Mouse (Mus musculus) frontal cortex, postnatal 36 days (tissue): ENCODE measurements at regions not wholly inside any gene's neighbourhood (a gene's known extent, or its start where the extent isn't known, plus 50 kb on each side); places are given as distances from the start of the nearest gene placed in this dataset.
"Not testable (repeated sequence)": the region's sequence is repeated elsewhere in the genome, so short reads cannot be mapped to it uniquely, and the experiment has no call there.

Source experiments
- DNase-seq, 2 experiments: peaks; one replicate each; pipeline ENCODE4 v3.0.0; 2022; ENCODE audit warnings: low spot score in 2 of 2

- peak; percentile 80 to 81 for DNase-seq
These were observed 251.3 kb upstream of the Tgfbr2 start for GRCm38 (mm10) chr9:116426269-116426999.

- DNase-seq = not testable (repeated sequence)
These were observed 250.2 kb upstream of the Tgfbr2 start for GRCm38 (mm10) chr9:116425400-116425799.

GRCm38 (mm10) chr9:116415021-116415420, 239.9 kb upstream of the Tgfbr2 start:
- DNase-seq = no peak

GRCm38 (mm10) chr9:116411067-116411466, 235.9 kb upstream of the Tgfbr2 start:
- no peak for DNase-seq

- no peak for DNase-seq
These were observed 235.3 kb upstream of the Tgfbr2 start for GRCm38 (mm10) chr9:116410461-116410860.

GRCm38 (mm10) chr9:116408116-116408515, 233.0 kb upstream of the Tgfbr2 start:
- DNase-seq = no peak

GRCm38 (mm10) chr9:116405051-116405450, 229.9 kb upstream of the Tgfbr2 start:
- no peak for DNase-seq

- DNase-seq = no peak
These were observed 226.7 kb upstream of the Tgfbr2 start for GRCm38 (mm10) chr9:116401821-116402220.

- DNase-seq = no peak
These were observed 225.1 kb upstream of the Tgfbr2 start for GRCm38 (mm10) chr9:116400270-116400669.

- no peak for DNase-seq
These were observed 224.1 kb upstream of the Tgfbr2 start for GRCm38 (mm10) chr9:116399296-116399695.

GRCm38 (mm10) chr9:116392258-116392657, 217.1 kb upstream of the Tgfbr2 start:
- no peak for DNase-seq

GRCm38 (mm10) chr9:116389781-116390180, 214.6 kb upstream of the Tgfbr2 start:
- no peak for DNase-seq

GRCm38 (mm10) chr9:116388863-116389262, 213.7 kb upstream of the Tgfbr2 start:
- DNase-seq = no peak

- no peak for DNase-seq
These were observed 212.9 kb upstream of the Tgfbr2 start for GRCm38 (mm10) chr9:116388025-116388424.

- peak; percentile 41 to 51 for DNase-seq
These were observed 209.3 kb upstream of the Tgfbr2 start for GRCm38 (mm10) chr9:116384176-116385076.

- no peak for DNase-seq
These were observed 208.4 kb upstream of the Tgfbr2 start for GRCm38 (mm10) chr9:116383411-116384101.

GRCm38 (mm10) chr9:116377706-116378105, 202.5 kb upstream of the Tgfbr2 start:
- DNase-seq = no peak

- peak; percentile 55 to 72 for DNase-seq
These were observed 200.6 kb upstream of the Tgfbr2 start for GRCm38 (mm10) chr9:116375658-116376357.

GRCm38 (mm10) chr9:116374343-116374742, 199.2 kb upstream of the Tgfbr2 start:
- DNase-seq = no peak

GRCm38 (mm10) chr9:116373396-116373795, 198.2 kb upstream of the Tgfbr2 start:
- DNase-seq = no peak

- DNase-seq = no peak
These were observed 194.0 kb upstream of the Tgfbr2 start for GRCm38 (mm10) chr9:116369059-116369718.
